8 mouse cellular contexts compared by ENCODE assay signal in genomic region chr11:116101931-116102381, GRCm38 (mm10). TPM values are rescaled to one million over a fixed set of nuclear protein-coding genes. Genes with fewer than 3 reads are reported as not detected.
A peak's percentile ranks its signal among the peaks of the same experiment; 100 is the strongest.
DNase-seq lines count a peak whose midpoint lies in the region; ATAC-seq lines count a peak whose summit lies in the region.

No protein-coding gene starts in this region.

- H3K27me3 ChIP-seq in forebrain, embryonic 12.5 days = peaks cover 21% of the 10 kb centered on the region
- peaks cover 17% of the 10 kb centered on the region for H3K27me3 ChIP-seq in limb, embryonic 13.5 days
- H3K27me3 ChIP-seq in neural tube, embryonic 13.5 days = peaks cover 17% of the 10 kb centered on the region

- H3K4me2 ChIP-seq in forebrain, embryonic 12.5 days = no peak overlapping the region
- peak overlapping the region; percentile 28 for H3K4me2 ChIP-seq in limb, embryonic 13.5 days (replicated peaks)
- H3K4me2 ChIP-seq in neural tube, embryonic 13.5 days = no peak overlapping the region

- ATAC-seq in forebrain, embryonic 12.5 days (ENCODE audit: low FRiP score) = no peak
- 0 out of 2 replicates have a peak, but pooled peaks have one; percentile 17 for ATAC-seq in limb, embryonic 13.5 days (ENCODE audit: low FRiP score, low read depth)
- peak; percentile 79 for ATAC-seq in neural tube, embryonic 13.5 days (ENCODE audit: low read depth)

- 12% methylated on average over 11 of the region's 11 CpGs for WGBS in forebrain, embryonic 12.5 days
- 42% methylated on average over 11 of the region's 11 CpGs for WGBS in limb, embryonic 13.5 days
- WGBS in neural tube, embryonic 13.5 days = 37% methylated on average over 11 of the region's 11 CpGs

- H3K9me3 ChIP-seq in forebrain, embryonic 12.5 days = no peaks in the 10 kb centered on the region
- H3K9me3 ChIP-seq in limb, embryonic 13.5 days = 0 out of 2 replicates have a peak, but pooled peaks cover under 1% of the 10 kb centered on the region
- no peaks in the 10 kb centered on the region for H3K9me3 ChIP-seq in neural tube, embryonic 13.5 days

- peak overlapping the region; percentile 44; the same call in 1 of the 2 replicates for H3K9ac ChIP-seq in forebrain, embryonic 12.5 days
- peak overlapping the region; percentile 57 for H3K9ac ChIP-seq in limb, embryonic 13.5 days
- H3K9ac ChIP-seq in neural tube, embryonic 13.5 days = 0 out of 2 replicates have a peak overlapping the region, but pooled peaks have one; percentile 9

- no peaks in the 10 kb centered on the region for H3K36me3 ChIP-seq in forebrain, embryonic 12.5 days (replicated peaks)
- H3K36me3 ChIP-seq in limb, embryonic 13.5 days = no peaks in the 10 kb centered on the region
- no peaks in the 10 kb centered on the region for H3K36me3 ChIP-seq in neural tube, embryonic 13.5 days

- H3K27ac ChIP-seq in forebrain, embryonic 12.5 days = peak overlapping the region; percentile 84
- H3K27ac ChIP-seq in limb, embryonic 13.5 days = peak overlapping the region; percentile 80
- H3K27ac ChIP-seq in neural tube, embryonic 13.5 days (replicated peaks) = peak overlapping the region; percentile 76

- DNase-seq in left cerebral cortex, postnatal 10 days (ENCODE audit: extremely low spot score in 1 of 2, low spot score in 2 of 2) = peak; percentile 39 to 82
- DNase-seq in left cerebral cortex, adult 18-20 months (ENCODE audit: low spot score in 2 of 2) = no peak
- peak; percentile 71 for DNase-seq in heart, postnatal 4 days
- DNase-seq in frontal cortex, postnatal 10 days (ENCODE audit: low spot score in 2 of 2) = no peak
- DNase-seq in layer of hippocampus, postnatal 36 days = no peak

- intact Hi-C loops in left cerebral cortex, postnatal 10 days (cut with DNase I) = no loop called here

- H3K4me3 ChIP-seq in forebrain, embryonic 12.5 days (replicated peaks) = no peak overlapping the region
- H3K4me3 ChIP-seq in limb, embryonic 13.5 days = no peak overlapping the region
- H3K4me3 ChIP-seq in neural tube, embryonic 13.5 days = no peak overlapping the region

- H3K4me1 ChIP-seq in forebrain, embryonic 12.5 days = peaks cover 33% of the 10 kb centered on the region
- peaks cover 60% of the 10 kb centered on the region for H3K4me1 ChIP-seq in limb, embryonic 13.5 days
- H3K4me1 ChIP-seq in neural tube, embryonic 13.5 days (replicated peaks) = peaks cover 42% of the 10 kb centered on the region

RNA-seq across cellular contexts. Expression of gene Wbp2, which starts 15.2 kb away (rescaled TPM):
- 100 to 1,000 TPM; 229 to 234 TPM for total RNA-seq in left cerebral cortex, postnatal 10 days (2021)
- 100 to 1,000 TPM; 464 to 477 TPM for total RNA-seq in left cerebral cortex, adult 18-20 months (2021)
- 92.3 and 101 TPM in 2 replicates for polyA plus RNA-seq in forebrain, embryonic 12.5 days (2016; fragmentation: Nextera tagmentation; extraction: Ambion mirVana)
- 100 to 1,000 TPM; 107 TPM for total RNA-seq in heart, postnatal 4 days (2021)
- 43.1 and 47.9 TPM in 2 replicates for polyA plus RNA-seq in limb, embryonic 13.5 days (2015; fragmentation: Nextera tagmentation; extraction: Ambion mirVana)
- polyA plus RNA-seq in neural tube, embryonic 13.5 days (2015; fragmentation: Nextera tagmentation; extraction: Ambion mirVana) = 136 and 153 TPM in 2 replicates
- 100 to 1,000 TPM; 402 to 404 TPM for total RNA-seq in layer of hippocampus, postnatal 36 days (2021)

RNA-seq across cellular contexts. Expression of gene Unc13d, which starts 24.2 kb away (rescaled TPM):
- total RNA-seq in left cerebral cortex, postnatal 10 days (2021) = 1 to 10 TPM in 1 of 2 experiments, under 1 TPM in 1; 0.63 to 1.2 TPM
- total RNA-seq in left cerebral cortex, adult 18-20 months (2021) = 1 to 10 TPM; 1.8 to 2.7 TPM
- polyA plus RNA-seq in forebrain, embryonic 12.5 days (2016; fragmentation: Nextera tagmentation; extraction: Ambion mirVana) = 0.69 and 0.73 TPM in 2 replicates
- under 1 TPM; 0.88 to 0.95 TPM for total RNA-seq in heart, postnatal 4 days (2021)
- 2.1 and 2.4 TPM in 2 replicates for polyA plus RNA-seq in limb, embryonic 13.5 days (2015; fragmentation: Nextera tagmentation; extraction: Ambion mirVana)
- 0.70 and 1.3 TPM in 2 replicates for polyA plus RNA-seq in neural tube, embryonic 13.5 days (2015; fragmentation: Nextera tagmentation; extraction: Ambion mirVana)
- 1 to 10 TPM; 1.9 to 2.4 TPM for total RNA-seq in layer of hippocampus, postnatal 36 days (2021)

RNA-seq across cellular contexts. Expression of gene Trim47, which starts 25.1 kb away (rescaled TPM):
- 1 to 10 TPM; 6.2 to 7.9 TPM for total RNA-seq in left cerebral cortex, postnatal 10 days (2021)
- 1 to 10 TPM; 7.3 to 7.9 TPM for total RNA-seq in left cerebral cortex, adult 18-20 months (2021)
- 2.7 and 3.2 TPM in 2 replicates for polyA plus RNA-seq in forebrain, embryonic 12.5 days (2016; fragmentation: Nextera tagmentation; extraction: Ambion mirVana)
- total RNA-seq in heart, postnatal 4 days (2021) = 10 to 100 TPM; 47.1 to 50.9 TPM
- 15.7 and 15.9 TPM in 2 replicates for polyA plus RNA-seq in limb, embryonic 13.5 days (2015; fragmentation: Nextera tagmentation; extraction: Ambion mirVana)
- 4.3 and 5.5 TPM in 2 replicates for polyA plus RNA-seq in neural tube, embryonic 13.5 days (2015; fragmentation: Nextera tagmentation; extraction: Ambion mirVana)
- 1 to 10 TPM; 4.4 to 4.6 TPM for total RNA-seq in layer of hippocampus, postnatal 36 days (2021)

RNA-seq across cellular contexts. Expression of gene Trim65, which starts 29.0 kb away (rescaled TPM):
- 1 to 10 TPM; 6.2 to 6.6 TPM for total RNA-seq in left cerebral cortex, postnatal 10 days (2021)
- 1 to 10 TPM; 7.3 to 7.9 TPM for total RNA-seq in left cerebral cortex, adult 18-20 months (2021)
- polyA plus RNA-seq in forebrain, embryonic 12.5 days (2016; fragmentation: Nextera tagmentation; extraction: Ambion mirVana) = 1.9 and 2.1 TPM in 2 replicates
- 1 to 10 TPM; 4.3 to 4.8 TPM for total RNA-seq in heart, postnatal 4 days (2021)
- 2.3 and 3.2 TPM in 2 replicates for polyA plus RNA-seq in limb, embryonic 13.5 days (2015; fragmentation: Nextera tagmentation; extraction: Ambion mirVana)
- polyA plus RNA-seq in neural tube, embryonic 13.5 days (2015; fragmentation: Nextera tagmentation; extraction: Ambion mirVana) = 2.7 and 3.7 TPM in 2 replicates
- total RNA-seq in layer of hippocampus, postnatal 36 days (2021) = 1 to 10 TPM; 7.1 to 8.0 TPM

RNA-seq across cellular contexts. Expression of gene Mrpl38, which starts 36.7 kb away (rescaled TPM):
- total RNA-seq in left cerebral cortex, postnatal 10 days (2021) = 10 to 100 TPM; 52.2 to 54.6 TPM
- 10 to 100 TPM; 61.7 to 66.9 TPM for total RNA-seq in left cerebral cortex, adult 18-20 months (2021)
- polyA plus RNA-seq in forebrain, embryonic 12.5 days (2016; fragmentation: Nextera tagmentation; extraction: Ambion mirVana) = 89.6 and 90.5 TPM in 2 replicates
- total RNA-seq in heart, postnatal 4 days (2021) = 10 to 100 TPM; 52.5 to 55.3 TPM
- polyA plus RNA-seq in limb, embryonic 13.5 days (2015; fragmentation: Nextera tagmentation; extraction: Ambion mirVana) = 86.0 and 86.3 TPM in 2 replicates
- 69.1 and 78.3 TPM in 2 replicates for polyA plus RNA-seq in neural tube, embryonic 13.5 days (2015; fragmentation: Nextera tagmentation; extraction: Ambion mirVana)
- total RNA-seq in layer of hippocampus, postnatal 36 days (2021) = 10 to 100 TPM; 55.1 to 58.2 TPM

Comparison
In these comparisons a context has a peak if more than half of its experiments do, and no peak if none do; other contexts are left out.
1. DNase-seq: peak in left cerebral cortex, postnatal 10 days (2 of 2) and heart, postnatal 4 days (single experiment); none in left cerebral cortex, adult 18-20 months (0 of 2), frontal cortex, postnatal 10 days (0 of 2) and layer of hippocampus, postnatal 36 days (0 of 2).
2. RNA of gene Trim47, which starts 25.1 kb away (total RNA-seq): 47.1 to 50.9 TPM in heart, postnatal 4 days; 6.2 to 7.9 TPM in left cerebral cortex, postnatal 10 days, 7.3 to 7.9 TPM in left cerebral cortex, adult 18-20 months and 4.4 to 4.6 TPM in layer of hippocampus, postnatal 36 days; every median in the first group is over 4 times any median in the second.
3. Peak in every context shown above with its lines, with median percentiles within 50 percentile points of each other: H3K27ac ChIP-seq and H3K9ac ChIP-seq.